Mouse (Mus musculus) heart, adult 2 months (tissue): ENCODE data around the gene Smg7.

Experiments
- CTCF ChIP-seq: fragments of 200-600 bp; IDR thresholded peaks from 2 replicates; pipeline ENCODE4 v1.8.1; 2022; ENCODE audit warnings: antibody characterized with exemption, mild to moderate bottlenecking, moderate library complexity
- EP300 ChIP-seq: fragments of 200-500 bp; IDR thresholded peaks from 2 replicates; pipeline ENCODE4 v1.6.1; 2011; ENCODE audit warnings: low read depth, low read length, control low read depth; ENCODE audit not compliant: insufficient read depth

- TF ChIP-seq CTCF = no peak
- no peak for TF ChIP-seq EP300
Observed at GRCm38 (mm10) chr1:152788121-152788660, 114.3 kb downstream of the Smg7 start.
